16 mouse cellular contexts compared by ENCODE assay signal in genomic region chr13:52083601-52084455, GRCm38 (mm10).
DNase-seq lines count a peak whose midpoint lies in the region; ATAC-seq and TF ChIP-seq lines count a peak whose summit lies in the region.
"Had no signal": no experiment of that assay in that cellular context is flagged by ENCODE, and none has a peak within 500 bp of the region (broad histone marks: within the 10 kb centered on the region; RNA-seq: fewer than 3 reads in every experiment).

No protein-coding gene starts in this region.

- no peaks in the 10 kb centered on the region for H3K27me3 ChIP-seq in testis, adult 2 months (ENCODE audit: control insufficient read depth, insufficient read depth, low read length)
- H3K27me3 ChIP-seq: embryonic facial prominence, embryonic 15.5 days; forebrain, embryonic 13.5 days; neural tube, embryonic 12.5 days had no signal

- WGBS in bone marrow, adult 2 months: 38% methylated on average over 9 of the region's 9 CpGs

- TF ChIP-seq POLR2A in testis, adult 2 months (IDR thresholded peaks at IDR 0.05; ENCODE audit: control insufficient read depth, low read depth, low read length): no peak
- TF ChIP-seq POLR2A in bone marrow, adult 2 months (IDR thresholded peaks at IDR 0.05; ENCODE audit: borderline replicate concordance, control insufficient read depth, low read depth, low read length): no peak

- no peak for DNase-seq in testis, postnatal 14 days (ENCODE audit: low spot score)
- DNase-seq in spleen, postnatal 36 days (ENCODE audit: low spot score in 2 of 2): peak; percentile 92 to 94
- no peak for DNase-seq in ovary, postnatal 36 days (ENCODE audit: low spot score)
- no peak for DNase-seq in layer of hippocampus, adult 9-10 months (ENCODE audit: low spot score)
- DNase-seq in adrenal gland, adult 2 months: no peak
- DNase-seq: adrenal gland, postnatal 36 days; heart, adult 11 months; liver had no signal

- H3K36me3 ChIP-seq in testis, adult 2 months (ENCODE audit: control insufficient read depth, insufficient read depth, low read length): no peaks in the 10 kb centered on the region
- H3K36me3 ChIP-seq: embryonic facial prominence, embryonic 15.5 days; midbrain, embryonic 12.5 days; neural tube, embryonic 12.5 days had no signal

- no peak overlapping the region for H3K27ac ChIP-seq in testis, adult 2 months (ENCODE audit: control insufficient read depth, insufficient read depth, low read depth, low read length)
- peak overlapping the region; percentile 71 for H3K27ac ChIP-seq in bone marrow, adult 2 months (ENCODE audit: control insufficient read depth, insufficient read depth, low read depth, low read length, poor library complexity)
- H3K27ac ChIP-seq: embryonic facial prominence, embryonic 15.5 days; forebrain, embryonic 13.5 days; hindbrain, embryonic 14.5 days; midbrain, embryonic 12.5 days; neural tube, embryonic 12.5 days had no signal

- TF ChIP-seq CTCF in testis, adult 2 months (IDR thresholded peaks at IDR 0.05; ENCODE audit: control insufficient read depth, insufficient read depth, insufficient replicate concordance, low read depth, low read length): no peak
- no peak for TF ChIP-seq CTCF in bone marrow, adult 2 months (IDR thresholded peaks at IDR 0.05; ENCODE audit: control insufficient read depth, insufficient read depth, low read length)

- peaks cover 2% of the 10 kb centered on the region; the same call in 1 of the 2 replicates for H3K4me1 ChIP-seq in testis, adult 2 months (ENCODE audit: control insufficient read depth, insufficient read depth, low read length)
- H3K4me1 ChIP-seq in bone marrow, adult 2 months (ENCODE audit: control insufficient read depth, insufficient read depth, low read length): peaks cover 5% of the 10 kb centered on the region
- H3K4me1 ChIP-seq: forebrain, embryonic 13.5 days; midbrain, embryonic 12.5 days had no signal

- H3K4me3 ChIP-seq in testis, adult 2 months (ENCODE audit: control insufficient read depth, low read depth, low read length): peak overlapping the region; percentile 70
- H3K4me3 ChIP-seq in bone marrow, adult 2 months (replicated peaks; ENCODE audit: control insufficient read depth, low read depth, low read length): no peak overlapping the region
- H3K4me3 ChIP-seq: embryonic facial prominence, embryonic 15.5 days; forebrain, embryonic 13.5 days; midbrain, embryonic 12.5 days; neural tube, embryonic 12.5 days had no signal

- ATAC-seq in megakaryocyte progenitor cell, adult 5-6 weeks (replicated peaks; ENCODE audit: poor library complexity): no peak
- ATAC-seq: forebrain, embryonic 13.5 days had no signal

Comparison
In these comparisons a context has a peak if more than half of its experiments do, and no peak if none do; other contexts are left out.
1. DNase-seq: peak in spleen, postnatal 36 days (2 of 2); none in testis, postnatal 14 days (single experiment), ovary, postnatal 36 days (single experiment), layer of hippocampus, adult 9-10 months (single experiment) and adrenal gland, adult 2 months (single experiment).